Mouse (Mus musculus): Measurements from ENCODE around the gene Ppef1. TPM values are rescaled to one million over a fixed set of nuclear protein-coding genes. Genes with fewer than 3 reads are reported as not detected.

Gene Ppef1
- polyA plus RNA-seq, 1 experiment from 2014 or later = not detected

DNA sequence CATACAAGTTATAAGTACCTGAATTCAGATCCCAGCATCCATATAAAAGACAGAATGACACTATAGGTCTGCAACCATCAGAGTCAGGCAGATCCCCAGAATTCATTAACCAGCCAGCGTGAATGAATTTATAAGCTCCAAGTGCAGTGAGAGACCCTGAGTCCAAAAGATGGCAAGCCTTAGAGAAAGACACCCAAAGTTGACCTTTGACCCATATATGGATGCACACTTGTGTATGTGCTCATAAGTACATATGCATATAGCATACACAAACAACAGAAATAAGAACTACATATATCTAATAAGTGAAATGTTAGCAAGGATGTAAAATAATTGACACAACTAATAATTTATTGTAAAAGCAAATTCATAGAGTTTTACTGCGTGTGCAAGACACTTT is 125.1 kb downstream of the Ppef1 start:
- Histone ChIP-seq H3K9ac (ENCODE audit: low read length) (no peak overlapping the region), H3K27me3 (ENCODE audit: control insufficient read depth, insufficient read depth, low read length) (no peaks in the 10 kb centered on the region), H3K27ac (replicated peaks in 1 of 2; ENCODE audit: control insufficient read depth in 1 of 2, insufficient read depth in 1 of 2, low read depth in 2 of 2, low read length in 2 of 2) (no peak overlapping the region), H3K36me3 (ENCODE audit: control insufficient read depth, insufficient read depth, low read length) (no peaks in the 10 kb centered on the region), H3K4me3 (ENCODE audit: control insufficient read depth in 1 of 2, insufficient read depth in 1 of 2, low read depth in 1 of 2, low read length in 2 of 2) (no peak overlapping the region), H3K4me2 (ENCODE audit: low read length) (no peak overlapping the region), H3K4me1 (ENCODE audit: control insufficient read depth in 2 of 2, insufficient read depth in 2 of 2, low read length in 2 of 2) (no peaks in the 10 kb centered on the region), H3K9me3 (ENCODE audit: control insufficient read depth, low read length) (no peaks in the 10 kb centered on the region)
- ATAC-seq (ENCODE audit: insufficient number of reproducible peaks, insufficient read depth, low FRiP score, low read depth) = no peak
- 81% methylated on average over 2 of the region's 2 CpGs for WGBS

DNA sequence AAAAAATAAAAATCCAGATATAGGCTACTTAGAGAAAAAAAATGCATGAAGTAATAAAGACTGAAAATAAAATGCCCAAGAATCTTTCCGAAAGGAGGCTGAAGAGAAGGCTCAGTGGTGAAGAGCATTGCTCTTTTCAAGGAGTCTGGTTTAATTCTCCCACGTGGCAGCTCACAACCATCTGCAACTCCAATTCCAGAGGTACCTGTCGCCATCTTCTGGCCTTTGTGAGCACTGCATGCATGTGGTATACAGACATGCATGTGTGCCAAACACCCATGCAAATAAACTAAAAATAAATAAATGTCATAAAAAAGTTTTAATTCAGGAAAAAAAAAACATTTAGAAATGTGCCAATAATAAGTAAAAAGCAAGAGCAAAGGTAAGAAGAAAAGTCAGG is 125.7 kb downstream of the Ppef1 start:
- WGBS = 37% methylated on average over 3 of the region's 3 CpGs
- peaks cover 5% of the 10 kb centered on the region in 2 experiments; a peak in 3 of 4 replicates for H3K4me1 ChIP-seq (ENCODE audit: control insufficient read depth in 2 of 2, insufficient read depth in 2 of 2, low read length in 2 of 2)
- H3K27ac ChIP-seq (replicated peaks in 1 of 2; ENCODE audit: control insufficient read depth in 1 of 2, insufficient read depth in 1 of 2, low read depth in 2 of 2, low read length in 2 of 2) = no peak overlapping the region
- H3K4me2 ChIP-seq (ENCODE audit: low read length) = no peak overlapping the region
- no peak for ATAC-seq (ENCODE audit: insufficient number of reproducible peaks, insufficient read depth, low FRiP score, low read depth)
- H3K9ac ChIP-seq (ENCODE audit: low read length) = no peak overlapping the region
- H3K36me3 ChIP-seq (ENCODE audit: control insufficient read depth, insufficient read depth, low read length) = no peaks in the 10 kb centered on the region
- H3K4me3 ChIP-seq (ENCODE audit: control insufficient read depth in 1 of 2, insufficient read depth in 1 of 2, low read depth in 1 of 2, low read length in 2 of 2) = no peak overlapping the region
- no peaks in the 10 kb centered on the region for H3K27me3 ChIP-seq (ENCODE audit: control insufficient read depth, insufficient read depth, low read length)
- H3K9me3 ChIP-seq (ENCODE audit: control insufficient read depth, low read length) = no peaks in the 10 kb centered on the region

DNA sequence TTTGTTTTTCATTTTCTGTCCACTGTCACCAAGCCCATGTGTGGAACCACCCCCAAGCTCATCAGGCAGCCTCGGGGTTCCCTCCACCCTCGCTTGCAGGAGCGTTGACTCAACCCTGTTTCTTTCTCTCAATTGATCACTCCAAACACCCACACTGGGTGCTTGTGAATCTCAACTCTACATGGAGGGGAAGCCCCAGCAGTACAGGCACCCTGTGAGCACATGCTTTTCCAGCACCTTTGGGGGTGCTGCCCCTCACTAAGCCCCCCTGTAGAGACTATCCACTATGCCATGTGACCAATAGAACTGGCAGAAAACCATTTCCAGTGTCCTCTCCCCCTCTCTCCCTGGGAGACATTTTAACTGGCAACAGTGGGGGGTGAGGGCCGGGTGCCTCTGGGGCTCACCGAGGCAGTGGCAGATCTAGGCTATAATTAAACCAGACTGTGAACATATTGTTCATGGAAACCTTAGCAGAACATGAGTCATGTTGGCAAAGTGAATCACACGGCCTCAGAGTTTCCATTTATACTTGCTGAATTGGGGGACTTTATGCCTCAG is 131.5 kb downstream of the Ppef1 start:
- H3K4me1 ChIP-seq (ENCODE audit: control insufficient read depth in 2 of 2, insufficient read depth in 2 of 2, low read length in 2 of 2) = peaks cover 27 to 28% of the 10 kb centered on the region in 2 experiments
- 32% methylated on average over 6 of the region's 6 CpGs for WGBS
- no peak overlapping the region; the same call in 1 of the 2 replicates for H3K4me2 ChIP-seq (ENCODE audit: low read length)
- no peak overlapping the region for H3K4me3 ChIP-seq (ENCODE audit: control insufficient read depth in 1 of 2, insufficient read depth in 1 of 2, low read depth in 1 of 2, low read length in 2 of 2)
- ATAC-seq (ENCODE audit: insufficient number of reproducible peaks, insufficient read depth, low FRiP score, low read depth) = peak; percentile 41; the same call in 1 of the 2 replicates
- H3K27ac ChIP-seq (replicated peaks in 1 of 2; ENCODE audit: control insufficient read depth in 1 of 2, insufficient read depth in 1 of 2, low read depth in 2 of 2, low read length in 2 of 2) = peak overlapping the region; percentile 72 to 83
- no peaks in the 10 kb centered on the region for H3K9me3 ChIP-seq (ENCODE audit: control insufficient read depth, low read length)
- no peaks in the 10 kb centered on the region for H3K27me3 ChIP-seq (ENCODE audit: control insufficient read depth, insufficient read depth, low read length)
- peak overlapping the region; percentile 4; the same call in 1 of the 2 replicates for H3K9ac ChIP-seq (ENCODE audit: low read length)
- no peaks in the 10 kb centered on the region for H3K36me3 ChIP-seq (ENCODE audit: control insufficient read depth, insufficient read depth, low read length)

DNA sequence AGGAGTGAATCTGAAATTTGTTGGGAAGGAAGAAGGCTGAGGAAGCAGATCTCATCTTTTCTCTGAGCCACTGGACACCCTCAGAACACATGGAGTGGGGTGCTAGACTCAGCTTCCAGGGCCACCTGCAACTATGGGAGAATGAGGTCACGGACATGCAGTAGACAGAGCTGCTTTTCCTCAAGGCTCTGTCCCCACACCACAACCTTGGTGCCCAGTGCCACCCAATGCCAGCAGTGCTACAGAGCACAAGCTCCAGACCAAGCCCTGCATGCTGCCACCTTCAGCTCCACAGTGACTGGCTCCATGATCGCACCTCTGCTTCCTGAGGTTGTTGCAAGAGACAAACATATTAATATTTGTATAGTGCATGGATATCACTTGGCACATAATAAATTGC is 132.2 kb downstream of the Ppef1 start:
- Histone ChIP-seq H3K36me3 (ENCODE audit: control insufficient read depth, insufficient read depth, low read length) (no peaks in the 10 kb centered on the region), H3K4me3 (ENCODE audit: control insufficient read depth in 1 of 2, insufficient read depth in 1 of 2, low read depth in 1 of 2, low read length in 2 of 2) (no peak overlapping the region), H3K27ac (replicated peaks in 1 of 2; ENCODE audit: control insufficient read depth in 1 of 2, insufficient read depth in 1 of 2, low read depth in 2 of 2, low read length in 2 of 2) (peak overlapping the region; percentile 33 to 72; a peak in 3 of 4 replicates), H3K9ac (ENCODE audit: low read length) (no peak overlapping the region), H3K4me2 (ENCODE audit: low read length) (no peak overlapping the region), H3K9me3 (ENCODE audit: control insufficient read depth, low read length) (no peaks in the 10 kb centered on the region), H3K4me1 (ENCODE audit: control insufficient read depth in 2 of 2, insufficient read depth in 2 of 2, low read length in 2 of 2) (peaks cover 31 to 32% of the 10 kb centered on the region in 2 experiments), H3K27me3 (ENCODE audit: control insufficient read depth, insufficient read depth, low read length) (no peaks in the 10 kb centered on the region)
- no peak for ATAC-seq (ENCODE audit: insufficient number of reproducible peaks, insufficient read depth, low FRiP score, low read depth)
- 71% methylated on average over 2 of the region's 2 CpGs for WGBS

DNA sequence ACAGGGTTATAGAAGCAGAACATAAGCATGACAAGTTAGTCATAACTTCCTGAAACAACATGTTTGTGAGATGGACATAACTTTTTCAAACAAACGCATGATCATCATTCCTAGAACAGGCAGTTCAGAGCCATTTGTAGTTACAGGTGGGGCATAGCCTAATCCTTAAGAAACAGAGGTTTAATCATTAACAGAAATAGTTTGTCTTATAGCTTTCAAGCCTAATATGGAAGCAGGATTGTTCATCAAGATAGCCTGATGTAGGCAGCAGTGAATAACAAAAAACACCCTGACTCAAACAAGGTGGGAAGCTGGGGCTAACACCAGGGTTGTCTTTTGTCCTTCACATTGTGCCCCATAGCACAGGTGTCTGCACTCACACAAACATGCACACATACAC is 132.8 kb downstream of the Ppef1 start:
- Histone ChIP-seq H3K9ac (ENCODE audit: low read length) (no peak overlapping the region), H3K9me3 (ENCODE audit: control insufficient read depth, low read length) (no peaks in the 10 kb centered on the region), H3K27ac (replicated peaks in 1 of 2; ENCODE audit: control insufficient read depth in 1 of 2, insufficient read depth in 1 of 2, low read depth in 2 of 2, low read length in 2 of 2) (no peak overlapping the region), H3K4me3 (ENCODE audit: control insufficient read depth in 1 of 2, insufficient read depth in 1 of 2, low read depth in 1 of 2, low read length in 2 of 2) (no peak overlapping the region), H3K36me3 (ENCODE audit: control insufficient read depth, insufficient read depth, low read length) (no peaks in the 10 kb centered on the region), H3K4me1 (ENCODE audit: control insufficient read depth in 2 of 2, insufficient read depth in 2 of 2, low read length in 2 of 2) (peaks cover 31 to 34% of the 10 kb centered on the region in 2 experiments), H3K27me3 (ENCODE audit: control insufficient read depth, insufficient read depth, low read length) (no peaks in the 10 kb centered on the region), H3K4me2 (ENCODE audit: low read length) (no peak overlapping the region)
- no peak for ATAC-seq (ENCODE audit: insufficient number of reproducible peaks, insufficient read depth, low FRiP score, low read depth)
- WGBS = 86% methylated on average over 1 of the region's 1 CpGs

DNA sequence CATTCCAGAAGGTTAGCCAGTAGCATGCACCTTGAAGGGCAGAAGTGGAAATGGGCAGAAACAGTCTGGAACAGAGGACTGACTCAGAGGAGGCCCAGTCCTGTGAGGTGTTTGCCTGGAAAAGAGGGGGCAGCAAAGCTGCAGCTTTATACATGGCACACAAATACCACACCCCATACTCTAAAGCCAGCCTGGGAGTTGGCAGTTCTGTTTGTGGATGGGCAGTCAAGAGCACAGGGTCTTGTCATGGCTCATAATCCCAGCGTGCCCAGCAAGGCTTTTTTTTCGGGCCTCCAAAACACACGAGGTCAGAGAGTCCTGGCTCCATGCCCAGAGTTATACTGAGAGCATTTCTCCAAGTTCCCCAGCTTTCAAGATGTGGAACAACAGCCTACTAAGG is 134.5 kb downstream of the Ppef1 start:
- Histone ChIP-seq H3K27me3 (ENCODE audit: control insufficient read depth, insufficient read depth, low read length) (no peaks in the 10 kb centered on the region), H3K4me2 (ENCODE audit: low read length) (no peak overlapping the region), H3K4me3 (ENCODE audit: control insufficient read depth in 1 of 2, insufficient read depth in 1 of 2, low read depth in 1 of 2, low read length in 2 of 2) (no peak overlapping the region), H3K9ac (ENCODE audit: low read length) (no peak overlapping the region), H3K4me1 (ENCODE audit: control insufficient read depth in 2 of 2, insufficient read depth in 2 of 2, low read length in 2 of 2) (peaks cover 34 to 36% of the 10 kb centered on the region in 2 experiments), H3K27ac (replicated peaks in 1 of 2; ENCODE audit: control insufficient read depth in 1 of 2, insufficient read depth in 1 of 2, low read depth in 2 of 2, low read length in 2 of 2) (peak overlapping the region; percentile 56 to 57; a peak in 3 of 4 replicates), H3K36me3 (ENCODE audit: control insufficient read depth, insufficient read depth, low read length) (no peaks in the 10 kb centered on the region), H3K9me3 (ENCODE audit: control insufficient read depth, low read length) (no peaks in the 10 kb centered on the region)
- ATAC-seq (ENCODE audit: insufficient number of reproducible peaks, insufficient read depth, low FRiP score, low read depth) = no peak
- WGBS = 21% methylated on average over 3 of the region's 3 CpGs

DNA sequence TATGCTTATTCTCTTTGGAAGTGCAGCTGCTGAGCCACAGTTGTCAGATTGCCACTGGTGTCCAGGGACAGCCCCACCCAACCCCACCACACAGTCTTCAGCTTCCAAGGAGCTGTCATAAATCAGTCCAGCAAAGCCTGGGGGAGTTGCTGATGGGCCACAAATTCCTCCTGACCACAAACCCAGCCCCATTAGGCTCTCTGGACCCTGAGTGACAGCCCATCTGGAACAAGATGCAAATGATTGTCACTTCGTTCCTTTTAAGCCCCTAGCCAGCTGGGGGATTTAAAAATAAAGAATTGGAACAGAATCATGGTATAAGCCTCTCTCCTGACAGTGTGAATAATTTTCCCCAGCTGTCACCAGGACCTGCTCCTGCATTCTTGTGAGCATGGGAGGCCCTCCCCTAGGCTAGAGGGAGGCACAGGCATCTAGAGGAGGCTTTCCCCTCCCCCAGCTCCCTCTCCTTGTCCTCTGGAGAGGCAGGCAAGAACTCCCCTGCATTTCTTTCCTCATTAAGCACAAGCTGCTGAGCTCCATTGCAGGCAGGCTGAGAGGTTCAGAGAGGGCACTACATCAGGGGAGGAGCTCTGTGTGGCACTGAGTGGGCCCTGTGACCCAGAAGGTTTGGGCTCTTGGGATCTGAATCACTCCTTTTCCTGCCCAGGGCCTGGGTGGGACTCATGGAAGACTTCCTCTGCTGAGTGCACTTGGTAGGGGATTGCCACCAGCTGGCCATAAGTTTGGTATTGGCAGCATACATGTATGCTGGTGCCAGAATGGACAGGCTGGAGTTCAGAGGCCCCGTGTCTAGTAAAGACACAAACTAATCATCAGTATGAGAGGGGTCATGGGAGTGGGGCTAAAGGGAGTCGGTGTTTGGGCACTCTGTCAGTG is 136.8 kb downstream of the Ppef1 start:
- H3K36me3 ChIP-seq (ENCODE audit: control insufficient read depth, insufficient read depth, low read length) = no peaks in the 10 kb centered on the region
- H3K9me3 ChIP-seq (ENCODE audit: control insufficient read depth, low read length) = no peaks in the 10 kb centered on the region
- H3K27me3 ChIP-seq (ENCODE audit: control insufficient read depth, insufficient read depth, low read length) = no peaks in the 10 kb centered on the region
- peak overlapping the region; percentile 75 to 77 for H3K27ac ChIP-seq (replicated peaks in 1 of 2; ENCODE audit: control insufficient read depth in 1 of 2, insufficient read depth in 1 of 2, low read depth in 2 of 2, low read length in 2 of 2)
- 44% methylated on average over 3 of the region's 3 CpGs for WGBS
- no peak overlapping the region for H3K4me2 ChIP-seq (ENCODE audit: low read length)
- H3K4me3 ChIP-seq (ENCODE audit: control insufficient read depth in 1 of 2, insufficient read depth in 1 of 2, low read depth in 1 of 2, low read length in 2 of 2) = no peak overlapping the region
- H3K9ac ChIP-seq (ENCODE audit: low read length) = no peak overlapping the region
- peaks cover 24 to 26% of the 10 kb centered on the region in 2 experiments; a peak in 3 of 4 replicates for H3K4me1 ChIP-seq (ENCODE audit: control insufficient read depth in 2 of 2, insufficient read depth in 2 of 2, low read length in 2 of 2)
- ATAC-seq (ENCODE audit: insufficient number of reproducible peaks, insufficient read depth, low FRiP score, low read depth) = peak; percentile 68

Data from heart, embryonic 14.5 days (tissue).